Comparison of ENCODE assay signal across 16 mouse cellular contexts in genomic region chr6:71339351-71339750, GRCm38 (mm10). TPM values are rescaled to one million over a fixed set of nuclear protein-coding genes. Genes with fewer than 3 reads are reported as not detected.
"Had no signal": no experiment of that assay in that cellular context is flagged by ENCODE, and none has a peak within 500 bp of the region (broad histone marks: within the 10 kb centered on the region; RNA-seq: fewer than 3 reads in every experiment).

No protein-coding gene starts in this region.

- H3K36me3 ChIP-seq: limb, embryonic 12.5 days; midbrain, embryonic 12.5 days; neural tube, embryonic 15.5 days; stomach, embryonic 15.5 days had no signal

- DNase-seq: kidney, adult 8-10 months; kidney, postnatal 25 days; lung, adult 18-20 months; right cerebral cortex, adult 18-20 months had no signal

- H3K4me3 ChIP-seq: left cerebral cortex, adult 2 months; limb, embryonic 12.5 days; midbrain, embryonic 12.5 days; myocyte; neural tube, embryonic 15.5 days; stomach, embryonic 15.5 days had no signal

- H3K27me3 ChIP-seq: limb, embryonic 12.5 days; midbrain, embryonic 12.5 days; neural tube, embryonic 15.5 days; stomach, embryonic 15.5 days had no signal

- H3K27ac ChIP-seq: left cerebral cortex, adult 2 months; limb, embryonic 12.5 days; liver, embryonic 14.5 days; midbrain, embryonic 12.5 days; neural tube, embryonic 15.5 days; stomach, embryonic 15.5 days had no signal

- H3K4me1 ChIP-seq: limb, embryonic 12.5 days; midbrain, embryonic 12.5 days; neural tube, embryonic 15.5 days; stomach, embryonic 15.5 days had no signal

RNA-seq across cellular contexts. Expression of gene Cd8b1, which starts 16.8 kb away (rescaled TPM):
- total RNA-seq: layer of hippocampus, postnatal 25 days; left cerebral cortex, adult 2 months; left cerebral cortex, postnatal 25 days; megakaryocyte-erythroid progenitor cell, adult 5-6 weeks; midbrain, postnatal 0 days had no signal
- polyA plus RNA-seq: limb, embryonic 12.5 days; liver, embryonic 14.5 days; midbrain, embryonic 12.5 days; midbrain, postnatal 0 days; myocyte; neural tube, embryonic 11.5 days; neural tube, embryonic 15.5 days had no signal

RNA-seq across cellular contexts. Expression of gene Smyd1, which starts 17.3 kb away (rescaled TPM):
- total RNA-seq: megakaryocyte-erythroid progenitor cell, adult 5-6 weeks had no signal

RNA-seq across cellular contexts. Expression of gene Cd8a, which starts 33.9 kb away (rescaled TPM):
- total RNA-seq: layer of hippocampus, postnatal 25 days; left cerebral cortex, adult 2 months; left cerebral cortex, postnatal 25 days; megakaryocyte-erythroid progenitor cell, adult 5-6 weeks; midbrain, postnatal 0 days had no signal
- polyA plus RNA-seq: liver, embryonic 14.5 days; midbrain, embryonic 12.5 days; midbrain, postnatal 0 days; myocyte; neural tube, embryonic 11.5 days; neural tube, embryonic 15.5 days had no signal
